Mouse (Mus musculus): Measurements from ENCODE around the gene Plin2. TPM values are rescaled to one million over a fixed set of nuclear protein-coding genes. Genes with fewer than 3 reads are reported as not detected.

Gene Plin2
- total RNA-seq (2021) (100 to 1,000 TPM; 115 to 120 TPM), polyA plus RNA-seq (2012; rRNA removed) (89.4 and 117 TPM in 2 replicates)
- long read RNA-seq, transcript Plin2-201 (8 exons, 1,888 nt) = major isoform, 101 of 142 reads
- long read RNA-seq, partial matches to known transcripts = 3 of 142 reads
- long read RNA-seq, other reads (novel, unspliced or antisense) = 38 of 142 reads

DNA sequence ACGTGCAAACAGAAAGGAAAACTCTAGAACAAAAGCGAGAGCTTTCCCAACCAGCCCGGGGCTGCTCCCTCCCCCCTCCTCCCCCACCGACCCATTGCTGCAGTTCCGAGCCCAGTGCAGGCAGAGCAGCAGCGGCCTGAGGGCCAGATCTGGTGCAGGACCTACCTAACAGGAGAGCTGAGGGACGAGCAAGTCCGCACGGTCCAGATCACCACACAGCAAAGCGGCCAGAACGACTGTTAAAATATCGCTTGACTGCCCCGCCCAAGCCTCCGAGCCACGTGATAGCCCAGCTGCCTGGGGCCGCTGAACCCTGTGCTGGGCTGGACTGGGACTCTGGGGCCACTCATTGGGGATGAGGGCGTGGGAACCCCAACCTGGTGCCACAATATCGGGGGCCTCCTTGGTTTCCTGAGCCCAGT is at the start of gene Plin2:
Plin2 (minus strand) TSS at position 281 of the 422 bp plus-strand sequence.
- DNase-seq = peak; percentile 89
- TF ChIP-seq POLR2A (IDR thresholded peaks at IDR 0.05; ENCODE audit: insufficient read depth, low read depth, low read length) (peak; percentile 94), EP300 (IDR thresholded peaks at IDR 0.05; ENCODE audit: insufficient read depth, low read depth, low read length) (peak; percentile 63; the same call in 1 of the 2 replicates), CTCF (IDR thresholded peaks at IDR 0.05) (no peak)
- intact Hi-C loops (cut with DNase I) = loop anchor here (2.0 kb wide), 2 partner anchors 13 to 19 kb away; no protein-coding TSS in a partner anchor
- H3K4me3 ChIP-seq = peak within 1 kb of the TSS; percentile 78
- H3K27me3 ChIP-seq (ENCODE audit: control insufficient read depth, insufficient read depth, low read length) = no peaks in the 10 kb centered on the region
- WGBS = under 1% methylated on average over 18 of the region's 18 CpGs
- peaks cover 12% of the 10 kb centered on the region for H3K4me1 ChIP-seq (ENCODE audit: control insufficient read depth, insufficient read depth, low read length)
- peak within 1 kb of the TSS; percentile 94 for H3K27ac ChIP-seq
- H3K9ac ChIP-seq (ENCODE audit: low read depth, low read length) = peak within 1 kb of the TSS; percentile 98
- H3K79me2 ChIP-seq (replicated peaks; ENCODE audit: control insufficient read depth, insufficient read depth, low read length) = peaks cover 4% of the 10 kb centered on the region; the same call in 1 of the 2 replicates
- peaks cover 35% of the 10 kb centered on the region for H3K36me3 ChIP-seq (ENCODE audit: control insufficient read depth, insufficient read depth, low read length)

GRCm38 (mm10) chr4:86718878-86719577 is 49.2 kb upstream of the Plin2 start:
- WGBS = 78% methylated on average over 4 of the region's 4 CpGs
- no peaks in the 10 kb centered on the region for H3K36me3 ChIP-seq (ENCODE audit: control insufficient read depth, insufficient read depth, low read length)
- H3K79me2 ChIP-seq (replicated peaks; ENCODE audit: control insufficient read depth, insufficient read depth, low read length) = no peaks in the 10 kb centered on the region
- no peak overlapping the region for H3K27ac ChIP-seq
- intact Hi-C loops (cut with DNase I) = no loop called here
- peaks cover 1% of the 10 kb centered on the region; the same call in 1 of the 2 replicates for H3K4me1 ChIP-seq (ENCODE audit: control insufficient read depth, insufficient read depth, low read length)
- H3K9ac ChIP-seq (ENCODE audit: low read depth, low read length) = no peak overlapping the region
- TF ChIP-seq EP300 (IDR thresholded peaks at IDR 0.05; ENCODE audit: insufficient read depth, low read depth, low read length) (no peak), POLR2A (IDR thresholded peaks at IDR 0.05; ENCODE audit: insufficient read depth, low read depth, low read length) (no peak), CTCF (IDR thresholded peaks at IDR 0.05) (no peak)
- no peaks in the 10 kb centered on the region for H3K27me3 ChIP-seq (ENCODE audit: control insufficient read depth, insufficient read depth, low read length)
- no peak for DNase-seq
- H3K4me3 ChIP-seq = no peak overlapping the region

DNA sequence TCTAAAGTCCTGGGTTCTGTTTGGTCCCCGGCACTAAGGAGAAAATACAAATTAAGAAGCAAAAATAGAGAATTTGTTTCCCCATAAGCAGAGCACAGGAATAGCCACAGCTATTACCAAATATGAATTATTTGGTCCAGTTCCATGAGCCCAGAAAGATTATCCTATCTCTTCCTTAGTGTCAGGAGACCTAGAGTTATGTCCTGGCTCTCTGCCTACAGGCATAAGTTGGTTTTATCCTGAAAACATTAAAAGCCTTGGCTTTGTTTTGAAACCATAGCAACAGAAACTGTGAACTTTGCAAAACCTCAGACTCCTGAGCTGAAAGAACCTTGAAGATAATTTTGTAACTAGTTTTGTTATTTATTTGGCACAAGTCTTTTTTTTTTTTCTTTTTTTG is 47.3 kb upstream of the Plin2 start:
- WGBS = 46% methylated on average over 1 of the region's 1 CpGs
- intact Hi-C loops (cut with DNase I) = no loop called here
- H3K4me1 ChIP-seq (ENCODE audit: control insufficient read depth, insufficient read depth, low read length) = peaks cover 3% of the 10 kb centered on the region; the same call in 1 of the 2 replicates
- TF ChIP-seq POLR2A (IDR thresholded peaks at IDR 0.05; ENCODE audit: insufficient read depth, low read depth, low read length) (no peak), CTCF (IDR thresholded peaks at IDR 0.05) (no peak), EP300 (IDR thresholded peaks at IDR 0.05; ENCODE audit: insufficient read depth, low read depth, low read length) (no peak)
- H3K36me3 ChIP-seq (ENCODE audit: control insufficient read depth, insufficient read depth, low read length) = peaks cover 3% of the 10 kb centered on the region
- no peak for DNase-seq
- no peak overlapping the region for H3K9ac ChIP-seq (ENCODE audit: low read depth, low read length)
- H3K27ac ChIP-seq = no peak overlapping the region
- H3K79me2 ChIP-seq (replicated peaks; ENCODE audit: control insufficient read depth, insufficient read depth, low read length) = no peaks in the 10 kb centered on the region
- H3K27me3 ChIP-seq (ENCODE audit: control insufficient read depth, insufficient read depth, low read length) = no peaks in the 10 kb centered on the region
- no peak overlapping the region for H3K4me3 ChIP-seq

GRCm38 (mm10) chr4:86715341-86715740 is 45.5 kb upstream of the Plin2 start:
- no peak overlapping the region for H3K9ac ChIP-seq (ENCODE audit: low read depth, low read length)

DNA sequence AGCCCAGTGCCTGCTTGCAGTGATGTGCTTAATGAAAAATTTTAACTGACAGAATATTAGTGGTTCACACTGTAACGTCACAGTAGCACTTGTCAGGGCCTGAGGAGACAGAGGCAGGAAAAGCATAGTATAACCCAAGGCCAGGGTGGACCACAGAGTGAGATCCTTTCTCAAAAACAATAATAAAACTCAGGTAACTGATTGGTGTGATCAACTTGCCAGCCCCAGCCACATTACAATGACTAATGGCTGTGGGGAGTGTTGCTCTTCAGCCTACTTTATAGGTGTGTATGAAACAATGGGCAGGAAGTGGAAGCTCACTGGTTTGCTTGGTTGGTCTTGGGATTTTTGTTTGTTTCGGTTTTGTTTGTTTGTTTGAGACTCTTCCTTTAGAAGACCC is 43.7 kb upstream of the Plin2 start:
- intact Hi-C loops (cut with DNase I) = no loop called here
- H3K27ac ChIP-seq = peak overlapping the region; percentile 79
- TF ChIP-seq CTCF (IDR thresholded peaks at IDR 0.05) (no peak), POLR2A (IDR thresholded peaks at IDR 0.05; ENCODE audit: insufficient read depth, low read depth, low read length) (no peak), EP300 (IDR thresholded peaks at IDR 0.05; ENCODE audit: insufficient read depth, low read depth, low read length) (no peak)
- 54% methylated on average over 2 of the region's 2 CpGs for WGBS
- no peak overlapping the region for H3K4me3 ChIP-seq
- no peak for DNase-seq
- H3K9ac ChIP-seq (ENCODE audit: low read depth, low read length) = no peak overlapping the region
- peaks cover 3% of the 10 kb centered on the region for H3K36me3 ChIP-seq (ENCODE audit: control insufficient read depth, insufficient read depth, low read length)
- no peaks in the 10 kb centered on the region for H3K27me3 ChIP-seq (ENCODE audit: control insufficient read depth, insufficient read depth, low read length)
- no peaks in the 10 kb centered on the region for H3K79me2 ChIP-seq (replicated peaks; ENCODE audit: control insufficient read depth, insufficient read depth, low read length)
- H3K4me1 ChIP-seq (ENCODE audit: control insufficient read depth, insufficient read depth, low read length) = peaks cover 5% of the 10 kb centered on the region

More at GRCm38 (mm10) chr4:86715341-86715740, 45.5 kb upstream of the Plin2 start:
- no peak for DNase-seq
- no peak for TF ChIP-seq CTCF (IDR thresholded peaks at IDR 0.05)
- no peak for TF ChIP-seq EP300 (IDR thresholded peaks at IDR 0.05; ENCODE audit: insufficient read depth, low read depth, low read length)
- TF ChIP-seq POLR2A (IDR thresholded peaks at IDR 0.05; ENCODE audit: insufficient read depth, low read depth, low read length) = no peak
- Histone ChIP-seq H3K4me1 (ENCODE audit: control insufficient read depth, insufficient read depth, low read length) (peaks cover 5% of the 10 kb centered on the region), H3K79me2 (replicated peaks; ENCODE audit: control insufficient read depth, insufficient read depth, low read length) (no peaks in the 10 kb centered on the region), H3K27ac (no peak overlapping the region), H3K27me3 (ENCODE audit: control insufficient read depth, insufficient read depth, low read length) (no peaks in the 10 kb centered on the region), H3K36me3 (ENCODE audit: control insufficient read depth, insufficient read depth, low read length) (peaks cover 3% of the 10 kb centered on the region), H3K4me3 (no peak overlapping the region)
- WGBS = 79% methylated on average over 1 of the region's 1 CpGs
- intact Hi-C loops (cut with DNase I) = no loop called here

GRCm38 (mm10) chr4:86712751-86713195 is 42.9 kb upstream of the Plin2 start:
- H3K27ac ChIP-seq = peak overlapping the region; percentile 79

More at GRCm38 (mm10) chr4:86712751-86713195, 42.9 kb upstream of the Plin2 start:
- Histone ChIP-seq H3K36me3 (ENCODE audit: control insufficient read depth, insufficient read depth, low read length) (peaks cover 3% of the 10 kb centered on the region), H3K9ac (ENCODE audit: low read depth, low read length) (no peak overlapping the region), H3K4me1 (ENCODE audit: control insufficient read depth, insufficient read depth, low read length) (peaks cover 5% of the 10 kb centered on the region), H3K4me3 (0 out of 2 replicates have a peak overlapping the region, but pooled peaks have one; percentile 5), H3K27me3 (ENCODE audit: control insufficient read depth, insufficient read depth, low read length) (no peaks in the 10 kb centered on the region), H3K79me2 (replicated peaks; ENCODE audit: control insufficient read depth, insufficient read depth, low read length) (no peaks in the 10 kb centered on the region)
- intact Hi-C loops (cut with DNase I) = no loop called here
- TF ChIP-seq EP300 (IDR thresholded peaks at IDR 0.05; ENCODE audit: insufficient read depth, low read depth, low read length) (0 out of 2 replicates have a peak, but pooled peaks have one; percentile 15), CTCF (IDR thresholded peaks at IDR 0.05) (no peak)
- WGBS = 53% methylated on average over 12 of the region's 12 CpGs
- peak; percentile 54 to 68 for DNase-seq
